13 mouse cellular contexts compared by ENCODE assay signal in the genomic region with DNA sequence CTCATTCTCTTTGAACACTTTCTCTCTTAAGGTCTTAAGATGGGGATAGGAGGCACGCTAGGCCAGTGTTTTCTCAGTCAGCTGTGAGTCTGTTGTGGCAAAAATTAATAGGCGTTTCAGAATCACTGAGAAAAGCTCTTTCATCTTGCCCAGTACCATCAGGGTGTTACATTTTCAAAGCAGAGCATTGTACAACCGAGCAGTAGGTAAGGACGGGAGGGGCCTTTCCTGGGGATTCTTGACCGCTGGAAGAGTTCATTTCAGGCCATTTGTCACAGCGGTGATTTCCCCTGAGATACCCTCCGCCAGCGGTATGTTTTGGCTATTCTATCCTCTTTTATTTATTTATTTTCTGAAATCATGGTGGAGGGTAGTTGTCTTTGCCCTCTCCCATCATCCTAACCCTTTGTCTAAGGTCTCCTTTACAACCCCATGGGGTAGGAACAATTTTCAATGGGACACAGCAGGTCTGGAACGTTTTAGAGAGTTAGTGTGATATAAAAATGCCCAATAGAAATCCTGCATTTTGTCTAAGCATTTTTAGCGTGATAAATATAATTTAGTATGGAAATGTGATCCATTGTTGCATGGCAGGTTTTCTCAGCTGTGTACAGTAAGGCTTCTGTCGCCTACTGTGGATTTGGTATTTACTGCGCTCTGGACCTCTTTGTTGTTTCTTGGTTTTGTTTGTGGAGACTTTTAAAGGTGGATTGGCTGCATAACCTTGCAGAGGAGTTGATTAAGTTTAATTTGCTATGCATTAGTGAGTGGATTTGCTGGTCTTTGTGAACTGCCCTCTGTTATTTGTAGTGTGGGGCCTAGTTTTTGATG.
DNase-seq lines count a peak whose midpoint lies in the region; ATAC-seq lines count a peak whose summit lies in the region.
"Had no signal": no experiment of that assay in that cellular context is flagged by ENCODE, and none has a peak within 500 bp of the region (broad histone marks: within the 10 kb centered on the region; RNA-seq: fewer than 3 reads in every experiment).

No protein-coding gene starts in this region.

- H3K9me3 ChIP-seq in hindbrain, embryonic 12.5 days (replicated peaks): no peaks in the 10 kb centered on the region
- no peaks in the 10 kb centered on the region for H3K9me3 ChIP-seq in hindbrain, embryonic 13.5 days
- no peaks in the 10 kb centered on the region for H3K9me3 ChIP-seq in forebrain, embryonic 12.5 days
- no peaks in the 10 kb centered on the region for H3K9me3 ChIP-seq in midbrain, embryonic 11.5 days (ENCODE audit: control insufficient read depth, low read length)
- H3K9me3 ChIP-seq: lung, embryonic 15.5 days had no signal

- no peak overlapping the region for H3K4me3 ChIP-seq in hindbrain, embryonic 12.5 days
- no peak overlapping the region for H3K4me3 ChIP-seq in hindbrain, embryonic 13.5 days
- H3K4me3 ChIP-seq in forebrain, embryonic 12.5 days (replicated peaks): no peak overlapping the region
- no peak overlapping the region for H3K4me3 ChIP-seq in midbrain, embryonic 11.5 days (ENCODE audit: low read depth, low read length)
- H3K4me3 ChIP-seq: lung, embryonic 15.5 days had no signal

- peak; percentile 63 for DNase-seq in embryo, embryonic 10 days (ENCODE audit: low spot score)
- DNase-seq in midbrain, embryonic 11.5 days (ENCODE audit: low spot score, missing footprints): peak; percentile 85
- no peak for DNase-seq in spleen, postnatal 36 days (ENCODE audit: low spot score in 2 of 2)
- DNase-seq in urinary bladder, adult 2 months (ENCODE audit: low spot score): no peak
- no peak for DNase-seq in Muller cell, postnatal 12 days (ENCODE audit: inconsistent ontology term)
- DNase-seq: B cell, adult 2 months; cerebellum, postnatal 36 days; thymus, adult 2 months had no signal

- H3K4me1 ChIP-seq in hindbrain, embryonic 12.5 days: peaks cover 17% of the 10 kb centered on the region
- peaks cover 15% of the 10 kb centered on the region for H3K4me1 ChIP-seq in hindbrain, embryonic 13.5 days (replicated peaks)
- H3K4me1 ChIP-seq in forebrain, embryonic 12.5 days: peaks cover 16% of the 10 kb centered on the region
- H3K4me1 ChIP-seq in midbrain, embryonic 11.5 days (ENCODE audit: control insufficient read depth, insufficient read depth, low read length): peaks cover 16% of the 10 kb centered on the region
- H3K4me1 ChIP-seq: lung, embryonic 15.5 days had no signal

- no peak overlapping the region for H3K4me2 ChIP-seq in hindbrain, embryonic 12.5 days (replicated peaks)
- no peak overlapping the region for H3K4me2 ChIP-seq in hindbrain, embryonic 13.5 days
- no peak overlapping the region for H3K4me2 ChIP-seq in forebrain, embryonic 12.5 days
- no peak overlapping the region for H3K4me2 ChIP-seq in midbrain, embryonic 11.5 days
- H3K4me2 ChIP-seq: liver, embryonic 11.5 days; lung, embryonic 15.5 days had no signal

- no peaks in the 10 kb centered on the region for H3K27me3 ChIP-seq in hindbrain, embryonic 12.5 days
- no peaks in the 10 kb centered on the region for H3K27me3 ChIP-seq in hindbrain, embryonic 13.5 days
- H3K27me3 ChIP-seq in forebrain, embryonic 12.5 days: no peaks in the 10 kb centered on the region
- no peaks in the 10 kb centered on the region for H3K27me3 ChIP-seq in midbrain, embryonic 11.5 days (ENCODE audit: control insufficient read depth, insufficient read depth, low read length)
- H3K27me3 ChIP-seq: lung, embryonic 15.5 days had no signal

- ATAC-seq in hindbrain, embryonic 12.5 days (ENCODE audit: low FRiP score): peak; percentile 56; the same call in 1 of the 2 replicates
- no peak for ATAC-seq in hindbrain, embryonic 13.5 days (ENCODE audit: low FRiP score)
- ATAC-seq in forebrain, embryonic 12.5 days (ENCODE audit: low FRiP score): peak; percentile 34; the same call in 1 of the 2 replicates
- peak; percentile 73 for ATAC-seq in midbrain, embryonic 11.5 days (ENCODE audit: low FRiP score)

- H3K27ac ChIP-seq in hindbrain, embryonic 12.5 days: peak overlapping the region; percentile 52
- no peak overlapping the region for H3K27ac ChIP-seq in hindbrain, embryonic 13.5 days
- peak overlapping the region; percentile 46; the same call in 1 of the 2 replicates for H3K27ac ChIP-seq in forebrain, embryonic 12.5 days
- no peak overlapping the region; the same call in 1 of the 2 replicates for H3K27ac ChIP-seq in midbrain, embryonic 11.5 days (ENCODE audit: low read depth, low read length)
- H3K27ac ChIP-seq: lung, embryonic 15.5 days had no signal

- H3K36me3 ChIP-seq in hindbrain, embryonic 12.5 days: no peaks in the 10 kb centered on the region
- no peaks in the 10 kb centered on the region for H3K36me3 ChIP-seq in hindbrain, embryonic 13.5 days
- H3K36me3 ChIP-seq in forebrain, embryonic 12.5 days (replicated peaks): no peaks in the 10 kb centered on the region
- H3K36me3 ChIP-seq in midbrain, embryonic 11.5 days (ENCODE audit: control insufficient read depth, insufficient read depth, low read length): no peaks in the 10 kb centered on the region
- H3K36me3 ChIP-seq: lung, embryonic 15.5 days had no signal

- no peak overlapping the region for H3K9ac ChIP-seq in hindbrain, embryonic 12.5 days
- no peak overlapping the region for H3K9ac ChIP-seq in hindbrain, embryonic 13.5 days
- H3K9ac ChIP-seq in forebrain, embryonic 12.5 days: no peak overlapping the region
- no peak overlapping the region for H3K9ac ChIP-seq in midbrain, embryonic 11.5 days (ENCODE audit: low read length)
- H3K9ac ChIP-seq: lung, embryonic 15.5 days had no signal

- WGBS in hindbrain, embryonic 12.5 days: 28% methylated on average over 12 of the region's 12 CpGs
- 28% methylated on average over 12 of the region's 12 CpGs for WGBS in hindbrain, embryonic 13.5 days
- 34% methylated on average over 12 of the region's 12 CpGs for WGBS in forebrain, embryonic 12.5 days
- 44% methylated on average over 12 of the region's 12 CpGs for WGBS in midbrain, embryonic 11.5 days

Comparison
In these comparisons a context has a peak if more than half of its experiments do, and no peak if none do; other contexts are left out.
1. H3K27ac ChIP-seq: peak in hindbrain, embryonic 12.5 days (single experiment) and forebrain, embryonic 12.5 days (single experiment); none in hindbrain, embryonic 13.5 days (single experiment) and midbrain, embryonic 11.5 days (single experiment).
2. DNase-seq: peak in embryo, embryonic 10 days (single experiment) and midbrain, embryonic 11.5 days (single experiment); none in spleen, postnatal 36 days (0 of 2), urinary bladder, adult 2 months (single experiment) and Muller cell, postnatal 12 days (single experiment).